7 mouse cellular contexts compared by ENCODE assay signal in the genomic region with DNA sequence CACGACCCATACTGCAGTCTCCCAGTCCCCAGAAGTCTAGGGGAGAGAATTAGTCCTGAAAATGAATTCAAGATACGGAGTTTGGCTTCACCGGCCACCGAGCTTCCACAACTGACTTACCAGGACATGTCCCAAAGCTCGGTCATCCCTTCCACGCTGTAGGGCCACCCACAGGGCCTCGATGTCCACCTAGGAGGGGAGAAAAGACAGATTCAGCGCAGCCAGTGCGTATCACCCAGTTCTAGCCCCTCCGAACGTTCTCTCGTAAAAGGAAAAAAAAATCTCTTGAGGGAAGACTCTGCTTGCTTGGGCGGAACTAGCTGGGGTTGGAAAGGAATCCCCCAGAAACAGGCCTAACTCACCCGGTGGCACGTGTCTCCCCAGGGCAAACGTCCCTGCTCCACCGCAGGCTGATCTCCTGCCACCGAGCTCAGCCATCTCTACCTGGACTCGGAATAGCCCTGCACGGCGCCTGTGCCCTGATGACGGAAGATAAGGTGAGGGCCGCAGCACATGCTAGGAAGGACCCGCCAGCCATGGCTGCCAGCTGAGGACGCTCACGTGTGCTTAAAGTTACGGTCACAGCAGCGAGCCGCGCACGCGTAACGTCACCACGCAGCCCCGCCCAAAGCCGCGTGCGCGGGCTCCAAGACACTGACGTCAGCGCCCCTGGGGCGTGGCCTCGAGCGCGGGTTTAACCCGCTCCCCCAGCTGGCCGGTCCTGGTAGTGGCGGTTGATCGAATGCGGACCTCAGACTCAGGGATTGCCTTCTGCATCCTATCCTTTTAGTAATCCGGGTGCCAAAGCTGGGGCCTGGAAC. TPM values are rescaled to one million over a fixed set of nuclear protein-coding genes. Genes with fewer than 3 reads are reported as not detected.
DNase-seq lines count a peak whose midpoint lies in the region; ATAC-seq and TF ChIP-seq lines count a peak whose summit lies in the region.

No protein-coding gene starts in this region.

- H3K4me3 ChIP-seq in embryonic facial prominence, embryonic 12.5 days, result peak overlapping the region; percentile 68
- H3K4me3 ChIP-seq in kidney, adult 2 months (ENCODE audit: insufficient read depth, low read depth, low read length), result peak overlapping the region; percentile 68
- peak overlapping the region; percentile 67 for H3K4me3 ChIP-seq in limb, embryonic 12.5 days (replicated peaks)
- peak overlapping the region; percentile 65 for H3K4me3 ChIP-seq in midbrain, embryonic 15.5 days
- peak overlapping the region; percentile 81 for H3K4me3 ChIP-seq in spleen, adult 2 months (ENCODE audit: extremely low read depth, insufficient read depth, insufficient read length)

- H3K4me2 ChIP-seq in embryonic facial prominence, embryonic 12.5 days (replicated peaks), result peak overlapping the region; percentile 83
- H3K4me2 ChIP-seq in limb, embryonic 12.5 days, result peak overlapping the region; percentile 86
- H3K4me2 ChIP-seq in midbrain, embryonic 15.5 days, result peak overlapping the region; percentile 89

- WGBS in embryonic facial prominence, embryonic 12.5 days, result under 1% methylated on average over 51 of the region's 51 CpGs
- WGBS in kidney, adult 2 months, result under 1% methylated on average over 51 of the region's 51 CpGs
- under 1% methylated on average over 51 of the region's 51 CpGs for WGBS in limb, embryonic 12.5 days
- under 1% methylated on average over 51 of the region's 51 CpGs for WGBS in midbrain, embryonic 15.5 days
- 1% methylated on average over 51 of the region's 51 CpGs for WGBS in spleen, adult 2 months

- H3K9ac ChIP-seq in embryonic facial prominence, embryonic 12.5 days, result peak overlapping the region; percentile 86
- peak overlapping the region; percentile 81 for H3K9ac ChIP-seq in limb, embryonic 12.5 days (replicated peaks)
- peak overlapping the region; percentile 67 for H3K9ac ChIP-seq in midbrain, embryonic 15.5 days

- DNase-seq in adrenal gland, postnatal 25 days, result peak; percentile 99
- peak; percentile 96 to 99 for DNase-seq in heart, adult 18-20 months
- peak; percentile 98 for DNase-seq in kidney, adult 2 months
- peak; percentile 95 for DNase-seq in spleen, adult 2 months (ENCODE audit: low read depth in 1 of 2, low spot score in 2 of 2)

- ATAC-seq in embryonic facial prominence, embryonic 12.5 days (ENCODE audit: insufficient number of reproducible peaks, insufficient read depth, low FRiP score, low TSS enrichment), result peak; percentile 85
- ATAC-seq in limb, embryonic 12.5 days (ENCODE audit: insufficient number of reproducible peaks, insufficient read depth, low FRiP score, low TSS enrichment, low read depth), result peak; percentile 94
- peak; percentile 97 for ATAC-seq in midbrain, embryonic 15.5 days (replicated peaks)

- peaks cover 12% of the 10 kb centered on the region; the same call in 1 of the 2 replicates for H3K4me1 ChIP-seq in embryonic facial prominence, embryonic 12.5 days
- H3K4me1 ChIP-seq in kidney, adult 2 months (ENCODE audit: control insufficient read depth, insufficient read depth, low read length), result 0 out of 2 replicates have a peak, but pooled peaks cover 3% of the 10 kb centered on the region
- H3K4me1 ChIP-seq in limb, embryonic 12.5 days (replicated peaks), result peaks cover 11% of the 10 kb centered on the region
- H3K4me1 ChIP-seq in midbrain, embryonic 15.5 days, result peaks cover 19% of the 10 kb centered on the region
- H3K4me1 ChIP-seq in spleen, adult 2 months (ENCODE audit: control insufficient read depth, insufficient read depth, insufficient read length), result peaks cover 9% of the 10 kb centered on the region; the same call in 1 of the 2 replicates

- TF ChIP-seq CTCF in kidney, adult 2 months (conservative IDR thresholded peaks at IDR 0.05; ENCODE audit: insufficient read depth, insufficient read length, low read depth, low read length), result peak; percentile 67
- TF ChIP-seq CTCF in spleen, adult 2 months (IDR thresholded peaks at IDR 0.05; ENCODE audit: extremely low read depth, insufficient read depth, insufficient read length, insufficient replicate concordance), result peak; percentile 74; the same call in 1 of the 2 replicates

- no peaks in the 10 kb centered on the region for H3K27me3 ChIP-seq in embryonic facial prominence, embryonic 12.5 days
- H3K27me3 ChIP-seq in kidney, adult 2 months (replicated peaks; ENCODE audit: control insufficient read depth, insufficient read depth, low read length), result no peaks in the 10 kb centered on the region
- no peaks in the 10 kb centered on the region for H3K27me3 ChIP-seq in limb, embryonic 12.5 days
- H3K27me3 ChIP-seq in midbrain, embryonic 15.5 days (replicated peaks), result no peaks in the 10 kb centered on the region
- H3K27me3 ChIP-seq in spleen, adult 2 months (ENCODE audit: control insufficient read depth, insufficient read depth, low read length), result no peaks in the 10 kb centered on the region

- H3K36me3 ChIP-seq in embryonic facial prominence, embryonic 12.5 days, result peaks cover 31% of the 10 kb centered on the region
- peaks cover 6% of the 10 kb centered on the region for H3K36me3 ChIP-seq in kidney, adult 2 months (ENCODE audit: control insufficient read depth, insufficient read depth, low read length)
- H3K36me3 ChIP-seq in limb, embryonic 12.5 days, result peaks cover 31% of the 10 kb centered on the region
- peaks cover 24% of the 10 kb centered on the region; the same call in 1 of the 2 replicates for H3K36me3 ChIP-seq in midbrain, embryonic 15.5 days (replicated peaks)
- H3K36me3 ChIP-seq in spleen, adult 2 months (ENCODE audit: control insufficient read depth, insufficient read depth, low read length), result peaks cover 14% of the 10 kb centered on the region

- peak; percentile 57 for TF ChIP-seq POLR2A in kidney, adult 2 months (IDR thresholded peaks at IDR 0.05; ENCODE audit: low read depth, low read length)
- TF ChIP-seq POLR2A in spleen, adult 2 months (IDR thresholded peaks at IDR 0.05; ENCODE audit: low read depth, low read length), result peak; percentile 74

- no peaks in the 10 kb centered on the region for H3K9me3 ChIP-seq in embryonic facial prominence, embryonic 12.5 days
- no peaks in the 10 kb centered on the region for H3K9me3 ChIP-seq in limb, embryonic 12.5 days
- H3K9me3 ChIP-seq in midbrain, embryonic 15.5 days, result no peaks in the 10 kb centered on the region

- peak overlapping the region; percentile 84 for H3K27ac ChIP-seq in embryonic facial prominence, embryonic 12.5 days
- H3K27ac ChIP-seq in kidney, adult 2 months (ENCODE audit: insufficient read depth, low read depth, low read length), result peak overlapping the region; percentile 32
- peak overlapping the region; percentile 84 for H3K27ac ChIP-seq in limb, embryonic 12.5 days
- peak overlapping the region; percentile 80 for H3K27ac ChIP-seq in midbrain, embryonic 15.5 days
- H3K27ac ChIP-seq in spleen, adult 2 months (ENCODE audit: insufficient read depth, low read length), result peak overlapping the region; percentile 80

RNA-seq across cellular contexts. Expression of a gene that starts 7.6 kb away (rescaled TPM):
- total RNA-seq in adrenal gland, postnatal 25 days (2021), result 0.48 and 1.3 TPM in 2 replicates
- 0.75 and 1.1 TPM in 2 replicates for polyA plus RNA-seq in embryonic facial prominence, embryonic 12.5 days (2016; fragmentation: Nextera tagmentation; extraction: Ambion mirVana)
- 1 to 10 TPM; 1.6 to 2.9 TPM for total RNA-seq in heart, adult 18-20 months (2021)
- polyA plus RNA-seq in kidney, adult 2 months (2012; rRNA removed), result 3.2 and 10.3 TPM in 2 replicates
- polyA plus RNA-seq in limb, embryonic 12.5 days (2016; fragmentation: Nextera tagmentation; extraction: Ambion mirVana), result 0.66 and 1.8 TPM in 2 replicates
- 0.23 and 0.54 TPM in 2 replicates for polyA plus RNA-seq in midbrain, embryonic 15.5 days (2015; fragmentation: Nextera tagmentation; extraction: Ambion mirVana)
- 187 and 218 TPM in 2 replicates for polyA plus RNA-seq in spleen, adult 2 months (2012; rRNA removed)

RNA-seq across cellular contexts. Expression of a gene that starts 18.3 kb away (rescaled TPM):
- total RNA-seq in adrenal gland, postnatal 25 days (2021), result 31.5 and 38.4 TPM in 2 replicates
- polyA plus RNA-seq in embryonic facial prominence, embryonic 12.5 days (2016; fragmentation: Nextera tagmentation; extraction: Ambion mirVana), result 90.6 and 96.0 TPM in 2 replicates
- 10 to 100 TPM; 24.7 to 26.0 TPM for total RNA-seq in heart, adult 18-20 months (2021)
- polyA plus RNA-seq in kidney, adult 2 months (2012; rRNA removed), result 56.1 and 60.8 TPM in 2 replicates
- 98.0 and 100 TPM in 2 replicates for polyA plus RNA-seq in limb, embryonic 12.5 days (2016; fragmentation: Nextera tagmentation; extraction: Ambion mirVana)
- 90.5 and 96.6 TPM in 2 replicates for polyA plus RNA-seq in midbrain, embryonic 15.5 days (2015; fragmentation: Nextera tagmentation; extraction: Ambion mirVana)
- polyA plus RNA-seq in spleen, adult 2 months (2012; rRNA removed), result 233 and 234 TPM in 2 replicates

RNA-seq across cellular contexts. Expression of a gene that starts 52.7 kb away (rescaled TPM):
- total RNA-seq in adrenal gland, postnatal 25 days (2021), result 72.5 and 73.5 TPM in 2 replicates
- polyA plus RNA-seq in embryonic facial prominence, embryonic 12.5 days (2016; fragmentation: Nextera tagmentation; extraction: Ambion mirVana), result 19.5 and 21.7 TPM in 2 replicates
- 10 to 100 TPM; 29.5 to 31.0 TPM for total RNA-seq in heart, adult 18-20 months (2021)
- polyA plus RNA-seq in kidney, adult 2 months (2012; rRNA removed), result 5.8 and 7.6 TPM in 2 replicates
- polyA plus RNA-seq in limb, embryonic 12.5 days (2016; fragmentation: Nextera tagmentation; extraction: Ambion mirVana), result 22.6 TPM in 2 replicates
- 11.3 and 11.4 TPM in 2 replicates for polyA plus RNA-seq in midbrain, embryonic 15.5 days (2015; fragmentation: Nextera tagmentation; extraction: Ambion mirVana)
- polyA plus RNA-seq in spleen, adult 2 months (2012; rRNA removed), result 6.3 and 8.7 TPM in 2 replicates

Comparison
In these comparisons a context has a peak if more than half of its experiments do, and no peak if none do; other contexts are left out.
1. Peak in every context shown above with its lines: DNase-seq, ATAC-seq, H3K4me3 ChIP-seq and H3K27ac ChIP-seq.
2. H3K27ac ChIP-seq: peak in every context shown above with its lines; median percentile 84 in embryonic facial prominence, embryonic 12.5 days; 84 in limb, embryonic 12.5 days; 80 in midbrain, embryonic 15.5 days; 80 in spleen, adult 2 months; 32 in kidney, adult 2 months.
3. RNA of a gene that starts 7.6 kb away (polyA plus RNA-seq): 187 to 218 TPM in spleen, adult 2 months; 3.2 to 10.3 TPM in kidney, adult 2 months, 0.75 to 1.1 TPM in embryonic facial prominence, embryonic 12.5 days, 0.66 to 1.8 TPM in limb, embryonic 12.5 days and 0.23 to 0.54 TPM in midbrain, embryonic 15.5 days; every median in the first group is over 10 times any median in the second.